Mouse (Mus musculus) 416B (cell line): ENCODE results near the gene Sh3d21.
A peak's percentile ranks its signal among the peaks of the same experiment; 100 is the strongest.
"Not testable (repeated sequence)": the region's sequence is repeated elsewhere in the genome, so short reads cannot be mapped to it uniquely, and the experiment has no call there.

Experiments used
- DNase-seq: peaks from one replicate; pipeline ENCODE4 v3.0.0; 2011; ENCODE audit warnings: low read depth

Gene Sh3d21

GRCm38 (mm10) chr4:126168851-126169250 is 5.6 kb upstream of the Sh3d21 start:
- DNase-seq: no peak

- no peak for DNase-seq
These were observed 2.8 kb upstream of the Sh3d21 start for GRCm38 (mm10) chr4:126166084-126166483.

GRCm38 (mm10) chr4:126165092-126165491 is 1.8 kb upstream of the Sh3d21 start:
- not testable (repeated sequence) for DNase-seq

DNA sequence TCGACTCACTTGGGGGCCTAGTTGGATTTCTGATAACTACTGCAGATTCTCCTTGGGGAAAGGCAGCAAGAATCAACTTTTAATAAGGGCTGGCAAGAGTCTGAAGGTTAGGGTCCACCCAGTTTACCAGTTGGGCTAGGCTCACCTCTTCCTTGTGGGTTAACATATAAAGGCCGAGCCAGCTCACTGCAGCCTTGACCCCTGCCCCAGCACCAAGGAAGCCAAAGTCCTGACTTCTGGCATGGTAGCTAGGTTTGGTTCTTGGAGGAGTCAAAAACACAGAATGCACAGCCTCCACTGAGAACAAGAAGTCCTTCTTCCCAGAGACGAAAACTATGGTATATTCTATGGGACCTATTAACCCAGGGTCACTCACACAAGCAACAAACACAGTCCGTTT is 394 bp upstream of the Sh3d21 start:
- DNase-seq: no peak

- DNase-seq: no peak
These were observed 686 bp downstream of the Sh3d21 start for GRCm38 (mm10) chr4:126162544-126163066.

GRCm38 (mm10) chr4:126161986-126162385 is 1.3 kb downstream of the Sh3d21 start:
- no peak for DNase-seq

DNA sequence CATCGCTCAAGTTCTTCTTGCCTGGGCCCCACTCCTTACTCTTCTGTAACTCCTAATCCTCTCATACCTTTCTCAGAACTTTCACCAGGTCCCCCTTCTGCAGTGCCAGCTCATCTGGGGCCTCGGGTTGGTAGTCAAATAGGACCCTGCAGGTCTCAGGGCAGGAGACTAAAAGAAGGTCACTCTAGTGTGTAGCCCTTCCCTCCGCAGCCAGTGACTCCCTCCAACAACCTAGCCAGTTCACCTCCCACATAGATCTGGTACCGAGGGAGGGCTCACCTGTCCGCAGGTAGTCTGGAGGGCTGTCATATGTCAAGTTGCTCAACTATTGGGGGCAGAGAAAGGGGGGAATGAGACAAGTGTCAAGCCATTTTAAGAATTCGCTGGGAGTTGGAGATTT is 1.8 kb downstream of the Sh3d21 start:
- no peak for DNase-seq

DNA sequence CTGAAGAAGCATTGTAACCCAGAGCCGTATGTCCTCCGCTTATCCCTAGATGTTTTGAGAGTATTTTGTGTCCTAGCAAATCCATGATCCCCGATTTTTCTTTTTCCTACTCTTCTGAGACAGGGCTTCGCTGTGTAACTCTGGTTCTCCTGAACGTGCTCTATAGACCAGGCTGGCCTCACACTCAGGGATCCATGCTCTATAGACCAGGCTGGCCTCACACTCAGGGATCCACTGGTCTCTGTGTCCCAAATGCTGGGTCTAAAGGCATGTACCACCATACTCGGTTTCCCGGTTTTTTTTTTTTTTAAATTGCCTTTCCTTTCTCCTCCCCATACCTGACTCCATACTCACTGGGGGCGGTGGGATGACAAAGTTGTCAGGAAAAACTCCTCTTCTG is 2.3 kb downstream of the Sh3d21 start:
- no peak for DNase-seq

- DNase-seq: no peak
These were observed 3.8 kb downstream of the Sh3d21 start for GRCm38 (mm10) chr4:126159455-126159854.

DNA sequence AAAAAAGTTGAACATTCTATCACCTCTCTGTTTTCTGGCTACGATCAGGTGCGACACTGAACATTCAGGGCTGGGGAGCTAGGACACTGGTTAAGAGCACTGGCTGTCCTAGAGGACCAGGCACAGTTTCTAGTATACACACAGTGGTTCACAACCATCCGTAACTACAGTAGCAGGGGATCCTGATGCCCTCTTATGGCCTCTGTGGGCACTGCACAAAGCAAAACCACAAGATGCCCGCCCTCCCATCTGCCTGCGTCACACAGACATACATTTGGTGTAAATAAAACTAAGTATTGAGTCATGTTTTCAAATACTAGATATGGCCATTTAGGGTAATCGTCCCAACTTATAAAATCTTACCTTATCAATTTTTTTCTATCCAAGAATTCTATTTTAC is 5.7 kb downstream of the Sh3d21 start:
- DNase-seq: peak; percentile 49

- peak; percentile 39 for DNase-seq
These were observed 6.7 kb downstream of the Sh3d21 start for GRCm38 (mm10) chr4:126156617-126157016.

GRCm38 (mm10) chr4:126155869-126156268 is 7.4 kb downstream of the Sh3d21 start:
- no peak for DNase-seq

DNA sequence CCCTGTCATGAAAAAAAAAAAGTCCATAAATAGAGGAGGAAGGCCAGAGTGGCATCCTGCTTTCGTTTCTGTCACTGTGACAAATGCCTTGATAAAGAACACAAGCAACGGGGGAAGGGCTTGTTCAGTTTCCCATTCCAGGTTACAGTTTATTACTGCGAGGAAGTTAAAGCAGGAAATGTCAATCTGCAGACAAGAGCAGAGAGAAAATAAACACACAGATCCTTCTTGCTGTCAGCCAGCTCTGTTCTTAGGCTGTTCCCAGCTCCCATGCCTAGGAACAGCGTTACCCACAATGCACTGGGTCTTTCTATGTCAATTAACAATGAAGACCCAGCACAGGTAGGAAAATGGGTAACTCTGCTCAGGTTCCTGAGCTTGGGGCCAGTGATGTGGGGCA is 8.1 kb downstream of the Sh3d21 start:
- no peak for DNase-seq

DNA sequence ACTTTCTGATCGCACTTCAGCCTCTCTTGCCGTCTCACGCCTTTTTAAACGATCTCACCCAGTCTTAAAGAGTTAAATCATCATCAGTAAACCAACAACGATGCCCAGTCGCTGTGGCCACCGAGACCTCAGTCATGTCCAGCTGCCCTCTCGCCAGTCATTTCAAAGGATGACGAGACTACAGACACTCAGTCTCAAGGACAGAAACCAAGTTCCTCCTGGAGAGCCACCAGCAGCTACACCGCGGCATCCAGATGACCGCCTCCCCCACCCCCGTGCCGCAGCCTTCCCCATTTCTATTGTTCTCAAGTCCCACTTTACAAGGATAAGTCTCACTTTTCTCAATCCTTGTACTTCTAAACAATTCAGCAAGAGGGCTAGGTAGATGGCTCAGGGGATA is 10.4 kb downstream of the Sh3d21 start:
- DNase-seq: no peak

GRCm38 (mm10) chr4:126151701-126152440 is 11.4 kb downstream of the Sh3d21 start:
- no peak for DNase-seq

DNA sequence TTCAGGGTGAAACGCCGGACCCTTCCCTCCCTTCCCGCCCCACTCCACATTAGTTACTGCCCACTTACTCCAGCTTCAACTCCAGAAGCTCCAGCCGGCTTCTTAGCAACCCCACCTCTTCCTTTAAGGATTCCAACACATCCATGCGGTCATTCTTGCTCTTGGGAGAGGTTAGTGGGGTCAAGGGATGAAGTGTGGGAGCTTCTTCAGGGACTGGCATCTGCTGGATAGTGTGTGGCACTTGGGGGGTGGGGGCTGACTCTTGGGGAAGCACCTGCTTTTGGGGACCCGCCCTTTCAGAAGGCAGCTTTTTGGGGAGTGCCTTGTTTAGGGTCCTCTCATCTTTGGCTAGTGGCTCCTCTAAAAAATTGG is 12.4 kb downstream of the Sh3d21 start:
- DNase-seq: no peak

GRCm38 (mm10) chr4:126150297-126150948 is 12.9 kb downstream of the Sh3d21 start:
- no peak for DNase-seq

- no peak for DNase-seq
These were observed 13.5 kb downstream of the Sh3d21 start for GRCm38 (mm10) chr4:126149798-126150197.

DNA sequence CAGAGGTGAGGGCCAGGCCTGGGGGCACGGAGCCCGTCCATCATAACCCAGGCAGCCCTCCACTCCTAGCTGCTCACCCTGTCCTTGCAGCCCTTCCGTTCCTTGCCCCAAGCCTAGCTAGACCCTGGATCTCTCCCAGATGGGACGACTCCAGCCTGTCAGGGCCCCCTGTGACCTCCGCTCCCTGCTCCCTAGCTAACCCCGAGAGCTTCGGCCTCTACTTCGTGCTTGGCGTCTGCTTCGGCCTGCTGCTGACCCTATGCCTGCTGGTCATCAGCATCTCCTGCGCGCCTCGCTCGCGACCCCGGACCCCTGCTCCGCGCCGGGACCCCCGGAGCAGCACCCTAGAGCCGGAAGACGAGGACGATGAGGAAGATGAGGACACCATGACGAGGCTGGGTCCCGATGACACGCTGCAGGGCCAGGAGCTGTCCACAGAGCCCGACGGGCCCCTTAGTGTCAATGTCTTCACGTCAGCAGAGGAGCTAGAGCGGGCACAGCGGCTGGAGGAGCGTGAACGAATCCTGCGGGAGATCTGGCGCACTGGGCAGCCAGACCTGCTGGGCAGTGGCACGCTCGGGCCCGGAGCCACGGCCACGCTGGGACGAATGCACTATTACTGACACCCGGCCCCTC is 14.1 kb downstream of the Sh3d21 start:
- DNase-seq: no peak

DNA sequence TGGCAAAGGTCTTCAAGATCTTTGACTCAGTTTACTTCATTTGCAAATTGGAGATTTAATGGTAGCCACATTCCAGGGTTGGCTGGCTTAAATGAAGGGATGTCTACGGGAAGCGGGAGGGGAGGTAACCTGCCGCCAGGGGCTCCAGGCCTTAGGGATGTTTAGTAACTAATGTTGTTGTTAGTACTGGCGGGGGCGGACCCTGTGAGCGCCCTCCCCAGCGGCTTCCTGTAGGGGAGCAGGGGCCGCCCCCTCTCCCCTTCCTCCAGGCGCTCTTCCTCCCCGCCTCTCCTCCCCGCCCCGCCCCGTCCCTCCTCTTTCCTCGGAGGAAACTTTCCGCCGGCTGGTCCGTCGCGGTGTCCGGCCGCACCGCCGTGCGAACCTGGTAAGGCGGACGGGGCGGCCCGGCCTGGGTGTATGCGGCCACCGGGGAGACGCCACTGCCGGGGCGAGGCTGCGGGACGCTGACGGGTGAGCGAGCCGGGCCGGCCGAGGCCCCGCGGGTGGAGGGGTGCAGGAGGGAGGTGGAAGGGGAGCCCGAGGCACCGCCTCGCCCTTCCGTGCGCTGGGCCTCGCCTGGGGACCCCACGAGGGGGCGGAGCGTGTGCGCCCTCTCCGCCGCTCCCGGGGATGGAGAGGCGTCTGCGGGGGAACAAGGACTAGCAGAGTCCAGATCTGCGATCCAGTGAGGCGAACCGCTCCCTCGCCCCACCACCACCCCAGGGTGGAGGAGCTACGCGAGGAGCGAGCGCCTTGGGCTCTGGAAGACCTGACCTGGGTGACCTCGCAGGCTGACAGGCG is 14.9 kb downstream of the Sh3d21 start:
- DNase-seq: peak; percentile 56

DNA sequence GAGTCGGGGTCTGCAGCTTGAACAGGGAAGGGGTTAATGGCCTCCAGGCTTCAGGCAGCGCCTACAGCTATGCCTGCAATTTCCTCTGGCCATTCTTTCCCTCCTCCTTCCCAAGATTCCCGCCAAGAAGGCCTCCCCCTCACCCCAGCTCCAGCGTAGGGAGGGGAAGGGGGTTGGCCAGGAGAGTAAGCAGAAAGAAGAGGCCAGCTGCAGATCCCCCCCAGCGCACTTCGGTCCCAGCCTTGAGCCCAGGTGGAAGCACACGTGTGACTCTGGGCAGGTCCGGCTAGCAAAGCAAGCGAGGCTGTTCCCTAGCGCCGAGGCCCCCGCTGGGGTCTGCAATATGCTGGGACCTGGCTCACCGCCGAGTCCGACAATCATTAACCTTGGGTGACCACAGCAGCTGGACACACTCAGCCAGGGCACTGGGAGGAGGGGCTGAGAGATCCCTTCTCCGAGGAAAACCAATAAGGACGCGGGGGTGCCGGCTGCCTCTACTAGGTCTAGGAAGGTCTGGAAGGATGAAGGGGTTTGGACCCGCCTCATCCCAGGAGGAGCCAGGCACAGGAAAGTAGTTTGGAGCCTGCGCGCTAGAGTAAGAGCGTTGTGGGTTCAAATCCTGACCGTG is 15.6 kb downstream of the Sh3d21 start, which contains the start of gene Eva1b:
TSS of gene Eva1b (plus strand) at position 212 of the 628 bp plus-strand sequence.
- no peak for DNase-seq
